In genomic region chr8:11600301-11600951, GRCm38 (mm10) we compare ENCODE assay signal across 16 mouse cellular contexts.
"Had no signal": no experiment of that assay in that cellular context is flagged by ENCODE, and none has a peak within 500 bp of the region (broad histone marks: within the 10 kb centered on the region; RNA-seq: fewer than 3 reads in every experiment).

No protein-coding gene starts in this region.

- H3K4me1 ChIP-seq: liver, embryonic 15.5 days; midbrain, embryonic 10.5 days had no signal

- H3K27ac ChIP-seq: layer of hippocampus, adult 2 months; liver, embryonic 15.5 days; midbrain, embryonic 10.5 days; neural tube, embryonic 13.5 days had no signal

- H3K9me3 ChIP-seq: liver, embryonic 15.5 days; midbrain, embryonic 10.5 days; neural tube, embryonic 13.5 days had no signal

- H3K27me3 ChIP-seq: liver, embryonic 15.5 days; neural tube, embryonic 13.5 days had no signal

- H3K4me3 ChIP-seq: layer of hippocampus, adult 2 months; liver, embryonic 15.5 days; midbrain, embryonic 10.5 days; neural tube, embryonic 13.5 days had no signal

- DNase-seq: kidney, postnatal 10 days; kidney, postnatal 4 days; left cerebral cortex, postnatal 4 days; lung, adult 2 months; lung, postnatal 36 days; midbrain, embryonic 14.5 days; retina, postnatal 1 day; right cerebral cortex, postnatal 4 days; spleen, adult 18-20 months; thymus, adult 18-20 months; thymus, postnatal 14 days had no signal

- H3K4me2 ChIP-seq: liver, embryonic 11.5 days; liver, embryonic 15.5 days; neural tube, embryonic 13.5 days had no signal
